Mouse (Mus musculus): ENCODE measurements at regions not wholly inside any gene's neighbourhood (a gene's known extent, or its start where the extent isn't known, plus 50 kb on each side); places are given as distances from the start of the nearest gene placed in this dataset.
"Not testable (repeated sequence)": the region's sequence is repeated elsewhere in the genome, so short reads cannot be mapped to it uniquely, and the experiment has no call there.

DNA sequence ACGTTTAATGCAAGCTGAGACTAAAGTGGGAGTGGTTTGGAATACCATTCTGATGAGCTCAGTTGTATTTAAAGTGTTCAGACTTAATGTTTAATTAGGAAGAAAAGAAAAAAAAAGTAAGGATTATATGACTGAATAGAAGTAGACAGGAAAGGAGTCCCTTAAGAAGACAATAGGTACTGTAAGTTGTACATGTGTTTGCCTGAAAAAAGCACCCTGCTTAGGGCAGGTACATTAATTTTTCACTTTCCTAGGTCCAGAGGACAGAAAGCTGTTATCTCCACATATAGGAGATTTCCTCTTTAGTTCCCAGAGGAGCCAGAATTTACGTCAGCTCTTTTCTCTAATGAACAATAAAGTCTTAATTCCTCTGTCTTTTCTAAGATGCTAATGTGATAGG, 58.5 kb downstream of the Olfr987 start:
- intact Hi-C loops (cut with DNase I) = no loop called here
- no peak for DNase-seq (ENCODE audit: low spot score in 2 of 2)

- peak in 1 of 2 experiments; percentile 39 for DNase-seq (ENCODE audit: low spot score in 2 of 2)
These were observed 61.0 kb downstream of the Olfr987 start for GRCm38 (mm10) chr2:85278128-85278527.

DNA sequence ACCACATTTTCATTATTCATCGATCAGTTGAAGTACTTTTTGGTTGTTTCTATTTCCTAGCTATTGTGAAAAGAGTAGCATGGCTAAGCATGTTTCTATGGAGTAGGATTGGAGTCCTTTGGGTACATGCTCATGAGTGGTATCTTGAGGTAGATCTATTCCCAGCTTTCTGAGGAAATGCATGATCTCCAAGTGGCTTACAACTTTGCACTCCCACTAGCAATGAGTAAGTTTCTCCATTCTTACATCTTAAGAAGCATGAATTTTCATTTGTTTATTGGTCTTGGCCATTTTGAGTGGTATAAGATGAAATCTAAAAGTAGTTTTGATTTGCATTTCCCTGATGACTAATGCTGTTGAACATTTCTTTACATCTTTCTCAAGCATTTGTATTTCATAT, 61.7 kb downstream of the Olfr987 start:
- DNase-seq (ENCODE audit: low spot score in 2 of 2) = peak in 1 of 2 experiments; percentile 59
- intact Hi-C loops (cut with DNase I) = no loop called here

More at GRCm38 (mm10) chr2:85278128-85278527, 61.0 kb downstream of the Olfr987 start:
- intact Hi-C loops (cut with DNase I) = no loop called here

- DNase-seq (ENCODE audit: low spot score in 2 of 2) = not testable (repeated sequence)
- intact Hi-C loops (cut with DNase I) = loop anchor here (5.0 kb wide), 1 partner anchor 160 kb away; no protein-coding TSS in a partner anchor
These were observed 69.8 kb upstream of the Lrrc55 start for GRCm38 (mm10) chr2:85266813-85267212.

DNA sequence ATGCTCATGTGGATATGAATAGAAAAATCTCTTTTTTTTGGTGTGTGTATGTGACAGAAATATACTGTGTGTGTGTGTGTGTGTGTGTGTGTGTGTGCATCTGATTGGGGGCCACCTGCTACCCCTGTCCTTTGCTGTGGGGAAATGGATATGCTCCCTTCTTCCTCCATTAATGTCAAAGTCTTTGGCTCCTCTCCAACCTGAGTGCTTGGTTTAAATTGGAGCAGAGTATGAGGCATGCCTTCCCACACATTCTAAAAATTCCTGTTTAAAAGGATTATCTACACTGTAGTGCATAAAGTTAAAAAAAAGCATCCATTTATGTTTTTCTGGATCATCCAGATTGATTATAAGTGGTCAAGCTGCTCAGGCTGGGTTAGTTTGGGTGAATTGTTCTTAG, 68.7 kb upstream of the Lrrc55 start:
- peak in 1 of 2 experiments; percentile 76 for DNase-seq (ENCODE audit: low spot score in 2 of 2)

DNA sequence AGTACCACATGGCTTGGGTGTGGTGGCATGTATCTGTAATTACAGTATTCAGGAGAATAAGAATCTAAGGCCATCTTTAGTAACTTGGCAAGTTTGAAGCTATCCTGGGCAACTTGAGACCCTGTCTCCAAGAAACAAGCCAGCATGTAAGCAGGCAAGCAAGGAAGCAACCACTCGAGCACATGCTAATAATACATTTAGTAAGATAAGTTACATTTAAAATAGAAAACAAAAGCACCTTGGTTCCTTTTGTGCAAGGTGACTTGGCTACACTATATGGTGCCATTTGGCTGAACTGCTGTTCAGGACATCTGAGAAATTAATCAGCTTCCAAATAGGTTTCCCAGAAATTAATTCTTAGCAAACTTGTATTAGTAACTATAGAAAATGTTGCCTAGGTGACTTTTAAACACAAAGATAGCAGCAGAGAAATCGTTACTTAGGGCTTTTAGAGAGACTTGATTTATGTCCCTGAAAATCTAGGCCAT, 68.1 kb upstream of the Lrrc55 start:
- intact Hi-C loops (cut with DNase I) = loop anchor here (5.0 kb wide), 1 partner anchor 162 kb away; no protein-coding TSS in a partner anchor
- DNase-seq (ENCODE audit: low spot score in 2 of 2) = no peak

More for the DNA sequence above, 68.7 kb upstream of the Lrrc55 start:
- intact Hi-C loops (cut with DNase I) = loop anchor here (5.0 kb wide), 1 partner anchor 162 kb away; no protein-coding TSS in a partner anchor

DNA sequence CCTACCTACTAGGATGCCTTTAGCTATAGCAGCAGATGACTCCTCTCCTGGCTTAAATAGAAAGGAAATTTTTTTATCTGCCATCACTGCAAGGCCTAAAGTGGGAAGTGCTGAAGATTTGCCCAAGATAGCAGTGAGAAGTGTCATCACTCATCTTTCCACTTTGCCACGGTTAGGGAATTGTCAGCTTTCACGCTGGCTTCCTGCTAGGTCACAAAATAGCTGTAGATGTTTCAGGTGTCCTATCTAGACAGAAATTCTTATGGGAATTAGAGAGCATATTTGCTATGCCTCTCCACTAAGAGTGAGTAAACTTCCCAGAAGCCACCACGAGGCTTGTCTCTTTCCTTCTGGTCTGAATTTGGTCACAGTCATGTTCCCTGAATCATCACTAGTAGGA, 60.4 kb upstream of the Lrrc55 start:
- intact Hi-C loops (cut with DNase I) = no loop called here
- peak in 1 of 2 experiments; percentile 69 for DNase-seq (ENCODE audit: low spot score in 2 of 2)

DNA sequence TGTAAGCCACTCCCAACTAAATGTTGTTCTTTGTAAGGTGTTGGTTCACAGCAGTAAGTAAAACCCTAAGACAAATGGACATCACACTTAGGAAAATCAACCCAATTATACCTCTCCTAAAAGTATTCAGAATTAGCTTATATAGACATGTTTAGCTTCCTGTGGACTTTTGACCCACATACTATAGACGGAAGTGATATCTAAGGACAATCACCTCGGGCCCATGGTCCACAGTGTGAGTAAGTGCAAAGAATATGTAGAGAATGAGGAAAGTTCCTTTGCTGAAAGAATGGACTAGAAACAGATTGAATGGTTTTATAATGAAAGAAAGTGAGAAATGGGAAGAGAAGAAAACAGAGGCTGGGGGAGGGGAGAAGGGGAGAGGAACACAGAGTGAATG, 58.6 kb upstream of the Lrrc55 start:
- no peak for DNase-seq (ENCODE audit: low spot score in 2 of 2)
- intact Hi-C loops (cut with DNase I) = no loop called here

DNA sequence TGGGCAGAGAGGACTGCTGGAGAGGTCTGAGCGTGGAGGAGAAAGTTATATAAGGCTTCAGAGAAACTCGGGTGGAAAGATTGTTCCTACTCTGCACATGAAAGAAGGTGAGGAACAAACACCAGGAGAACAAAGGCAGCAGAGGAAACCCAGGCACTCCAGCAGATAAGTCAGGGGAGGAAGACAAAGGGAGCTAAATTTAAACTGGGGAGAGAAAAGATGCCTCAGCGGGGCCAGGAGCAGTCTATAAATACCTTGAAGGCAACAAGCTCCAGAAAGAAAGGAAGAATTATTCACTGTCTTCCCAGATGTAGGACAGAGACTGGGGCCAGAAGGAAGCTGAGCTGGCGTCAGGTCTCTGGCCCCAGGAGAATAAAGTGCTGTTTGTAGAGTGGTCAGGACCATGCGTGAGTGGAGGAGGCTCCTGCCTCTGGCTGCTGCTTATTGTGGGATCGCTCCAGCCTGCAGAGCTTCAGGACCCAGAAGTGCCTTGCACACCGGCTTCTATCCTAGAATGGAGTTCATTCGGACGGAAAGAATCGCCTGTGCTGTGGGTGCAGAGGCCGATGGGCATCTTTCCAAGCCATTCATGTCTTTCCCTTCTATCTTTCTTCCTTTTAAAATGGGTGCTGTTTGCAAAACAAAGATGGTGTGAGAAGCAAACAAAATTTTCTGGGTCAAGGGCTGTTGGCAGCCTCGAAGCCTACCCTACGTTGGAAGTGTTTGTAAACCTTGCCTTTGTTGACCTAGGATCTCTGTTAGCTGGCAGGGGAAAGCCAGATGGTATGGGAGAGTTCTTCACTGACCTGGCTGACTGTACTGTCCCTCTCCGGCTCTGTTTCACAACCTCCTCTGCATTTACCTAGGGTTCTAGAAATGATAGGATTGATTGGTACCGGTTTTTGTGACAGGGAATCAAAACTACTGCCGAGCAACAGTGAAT, 55.6 kb upstream of the Lrrc55 start:
- peak in 1 of 2 experiments; percentile 79 for DNase-seq (ENCODE audit: low spot score in 2 of 2)
- intact Hi-C loops (cut with DNase I) = loop anchor here (1.0 kb wide), 1 partner anchor 32 kb away; no protein-coding TSS in a partner anchor

GRCm38 (mm10) chr2:85250026-85250560, 53.1 kb upstream of the Lrrc55 start:
- no peak for DNase-seq (ENCODE audit: low spot score in 2 of 2)
- intact Hi-C loops (cut with DNase I) = no loop called here

Data from left cerebral cortex, postnatal 25 days (tissue).